21 mouse cellular contexts compared by ENCODE assay signal in the genomic region with DNA sequence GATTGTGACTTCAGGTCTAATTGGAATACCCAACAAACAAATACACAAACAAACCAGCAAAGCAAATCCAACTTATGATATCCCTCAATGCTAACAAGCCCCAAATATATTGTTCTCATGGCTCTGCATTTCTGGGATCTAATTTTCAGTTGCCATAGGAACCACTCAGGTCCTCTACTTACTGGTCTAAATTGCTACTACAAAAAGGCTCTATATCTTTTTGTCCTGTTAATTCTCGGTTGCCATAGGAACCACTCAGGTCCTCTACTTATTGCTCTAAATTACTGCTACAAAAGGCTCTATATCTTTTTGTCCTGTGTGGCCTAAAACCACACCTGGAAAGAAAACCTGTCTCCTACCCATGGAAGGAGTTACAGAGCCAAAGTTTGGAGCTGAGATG. TPM values are rescaled to one million over a fixed set of nuclear protein-coding genes. Genes with fewer than 3 reads are reported as not detected.
"Had no signal": no experiment of that assay in that cellular context is flagged by ENCODE, and none has a peak within 500 bp of the region (broad histone marks: within the 10 kb centered on the region; RNA-seq: fewer than 3 reads in every experiment).

No protein-coding gene starts in this region.

- H3K4me1 ChIP-seq: limb, embryonic 10.5 days; limb, embryonic 13.5 days; neural tube, embryonic 12.5 days; neural tube, embryonic 15.5 days; stomach, embryonic 15.5 days had no signal

- H3K4me3 ChIP-seq: limb, embryonic 10.5 days; limb, embryonic 13.5 days; neural tube, embryonic 12.5 days; neural tube, embryonic 15.5 days; stomach, embryonic 15.5 days had no signal

- ATAC-seq: intestine, embryonic 16.5 days; liver, postnatal 0 days; lung, postnatal 0 days had no signal

- H3K9ac ChIP-seq: limb, embryonic 13.5 days; liver, embryonic 14.5 days; liver, postnatal 0 days; lung, embryonic 14.5 days; neural tube, embryonic 12.5 days; neural tube, embryonic 15.5 days; stomach, embryonic 15.5 days had no signal

- H3K27ac ChIP-seq: limb, embryonic 10.5 days; limb, embryonic 13.5 days; liver, embryonic 14.5 days; macrophage; neural tube, embryonic 12.5 days; neural tube, embryonic 15.5 days; stomach, embryonic 15.5 days had no signal

- DNase-seq: kidney, adult 18-20 months; kidney, adult 9 months; kidney, postnatal 14 days; kidney, postnatal 4 days; layer of hippocampus, adult 9-11 months; liver; liver, postnatal 0 days; lung, embryonic 14.5 days; right cerebral cortex, adult 18-20 months; right cerebral cortex, postnatal 25 days; spleen, adult 18-20 months; thymus, postnatal 25 days had no signal

- H3K36me3 ChIP-seq: limb, embryonic 13.5 days; neural tube, embryonic 12.5 days; neural tube, embryonic 15.5 days; stomach, embryonic 15.5 days had no signal

- H3K9me3 ChIP-seq: limb, embryonic 10.5 days; limb, embryonic 13.5 days; neural tube, embryonic 12.5 days; neural tube, embryonic 15.5 days; stomach, embryonic 15.5 days had no signal

- H3K27me3 ChIP-seq: limb, embryonic 13.5 days; neural tube, embryonic 12.5 days; neural tube, embryonic 15.5 days; stomach, embryonic 15.5 days had no signal

- H3K4me2 ChIP-seq: limb, embryonic 13.5 days; lung, embryonic 14.5 days; neural tube, embryonic 12.5 days; neural tube, embryonic 15.5 days; stomach, embryonic 15.5 days had no signal

RNA-seq across cellular contexts. Expression of a gene that starts 33.0 kb away (rescaled TPM):
- polyA plus RNA-seq: macrophage had no signal
